Mouse (Mus musculus): ENCODE results near the gene Gm30083.

DNA sequence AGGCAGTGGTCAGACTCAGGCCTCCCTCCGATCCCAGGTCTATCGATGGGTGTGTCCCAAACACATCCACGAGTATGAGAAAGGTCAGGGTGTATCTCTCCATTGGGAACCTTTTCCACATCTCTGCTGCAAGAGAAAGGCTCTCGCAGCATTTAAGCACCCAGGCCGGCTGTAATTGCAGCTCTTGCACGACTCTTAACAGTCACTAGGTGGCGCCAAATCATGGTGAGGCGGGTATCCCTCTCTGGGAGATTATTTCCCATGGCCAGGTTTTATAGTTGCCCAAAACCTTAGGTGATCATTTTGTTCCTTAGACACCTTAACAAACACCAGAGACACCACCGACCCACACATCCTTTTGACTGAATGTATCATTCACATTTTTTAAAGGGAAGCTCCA lies 55.6 kb downstream of the Gm30083 start:
- TF ChIP-seq POLR2A (IDR thresholded peaks at IDR 0.05; ENCODE audit: control insufficient read depth, extremely low read depth, insufficient read depth, low read length, poor library complexity) (no peak), CTCF (IDR thresholded peaks at IDR 0.05; ENCODE audit: borderline replicate concordance, control insufficient read depth, extremely low read depth, insufficient read depth, low read length, poor library complexity) (no peak)

Data from thymus, adult 2 months (tissue).